Mouse (Mus musculus) B cell, adult 62 days (primary cell): ENCODE results near the gene Kctd2. TPM values are rescaled to one million over a fixed set of nuclear protein-coding genes. Genes with fewer than 3 reads are reported as not detected.

Source experiments
- total RNA-seq: library from RNA; stranded (reverse); gene quantifications from 4 replicates; pipeline ENCODE4 v1.2.4, GENCODE M21; 2023

Gene Kctd2
- total RNA-seq, result 38.3 to 48.6 TPM (median 42.8 TPM) in 4 replicates

DNA sequence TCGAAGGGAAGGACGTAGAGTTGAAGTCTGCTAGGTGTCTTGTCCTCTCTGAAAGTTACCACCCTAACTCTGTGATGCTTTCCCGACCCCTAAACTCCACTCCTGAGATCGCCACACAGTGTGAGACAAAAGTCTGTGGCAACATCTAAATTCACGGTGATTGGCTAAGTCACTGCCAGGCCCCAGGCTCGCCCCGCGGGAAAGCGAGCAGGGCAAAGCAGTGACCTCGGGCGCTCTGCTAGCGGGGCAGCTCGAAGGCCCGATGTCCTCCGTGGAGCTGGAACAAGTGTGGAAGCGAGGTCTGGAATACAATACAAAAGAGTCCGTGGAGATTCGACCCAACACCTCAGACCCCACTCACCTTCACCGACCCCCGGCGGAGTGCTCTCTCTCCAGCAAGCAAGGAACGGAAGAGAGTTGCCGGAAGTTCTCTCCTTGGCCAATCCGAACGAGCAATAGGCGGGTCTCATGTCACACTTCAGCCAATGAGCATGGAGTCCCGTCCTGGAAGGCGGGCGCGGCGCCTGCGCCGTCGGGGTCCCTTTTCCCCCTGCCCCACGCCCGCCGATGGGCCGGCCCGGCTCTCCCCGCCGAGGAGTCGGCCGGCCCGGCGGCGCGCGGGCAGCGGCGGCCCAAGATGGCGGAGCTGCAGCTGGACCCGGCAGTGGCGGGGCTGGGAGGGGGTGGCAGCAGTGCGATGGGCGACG is at the start of gene Kctd2, which contains the start of gene Atp5h:
Gene Kctd2 (plus strand): TSS at position 598 of the 707 bp plus-strand sequence.
Gene Atp5h (minus strand): TSS at position 432 of the 707 bp plus-strand sequence.

DNA sequence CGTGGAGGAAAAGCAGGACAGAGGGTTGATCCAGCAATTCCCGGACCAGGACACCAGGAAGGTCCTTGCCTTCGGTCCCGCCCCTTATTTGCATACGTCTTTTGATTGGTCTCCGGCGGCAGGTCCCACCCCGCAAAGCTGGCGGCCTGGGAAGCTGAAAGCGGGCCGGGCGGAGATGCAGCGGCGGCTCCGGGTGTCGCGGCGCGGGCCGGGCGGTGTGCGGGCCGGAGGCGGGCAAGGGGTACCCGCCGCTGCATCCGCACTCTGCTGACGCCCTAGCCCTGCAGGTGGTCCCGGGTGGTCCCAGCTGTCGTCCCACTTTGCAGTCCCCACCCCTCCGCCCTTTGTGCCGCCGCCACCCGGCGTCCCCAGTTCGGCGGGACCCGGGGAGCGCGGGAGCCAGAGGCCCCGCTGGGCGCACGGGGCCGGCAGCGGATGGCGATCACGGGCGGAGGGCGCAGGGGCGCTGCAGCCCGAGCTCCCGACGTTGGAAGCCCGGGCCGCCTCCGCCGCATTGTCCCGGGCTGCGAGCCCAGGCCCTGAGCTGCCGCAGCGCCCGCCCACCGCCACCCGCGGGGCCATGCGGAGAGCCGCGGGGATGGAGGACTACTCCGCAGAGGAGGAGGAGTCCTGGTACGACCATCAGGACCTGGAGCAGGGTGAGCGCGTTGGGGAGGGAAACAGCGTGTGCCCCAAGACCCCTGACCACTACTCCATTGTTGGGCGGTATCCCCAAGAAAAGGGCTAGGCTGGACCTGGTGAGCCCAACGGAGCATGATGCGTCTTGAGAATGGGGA is 38.0 kb upstream of the Kctd2 start, which contains the start of gene Cdr2l:
Gene Cdr2l (plus strand): TSS at position 174 of the 797 bp plus-strand sequence.

DNA sequence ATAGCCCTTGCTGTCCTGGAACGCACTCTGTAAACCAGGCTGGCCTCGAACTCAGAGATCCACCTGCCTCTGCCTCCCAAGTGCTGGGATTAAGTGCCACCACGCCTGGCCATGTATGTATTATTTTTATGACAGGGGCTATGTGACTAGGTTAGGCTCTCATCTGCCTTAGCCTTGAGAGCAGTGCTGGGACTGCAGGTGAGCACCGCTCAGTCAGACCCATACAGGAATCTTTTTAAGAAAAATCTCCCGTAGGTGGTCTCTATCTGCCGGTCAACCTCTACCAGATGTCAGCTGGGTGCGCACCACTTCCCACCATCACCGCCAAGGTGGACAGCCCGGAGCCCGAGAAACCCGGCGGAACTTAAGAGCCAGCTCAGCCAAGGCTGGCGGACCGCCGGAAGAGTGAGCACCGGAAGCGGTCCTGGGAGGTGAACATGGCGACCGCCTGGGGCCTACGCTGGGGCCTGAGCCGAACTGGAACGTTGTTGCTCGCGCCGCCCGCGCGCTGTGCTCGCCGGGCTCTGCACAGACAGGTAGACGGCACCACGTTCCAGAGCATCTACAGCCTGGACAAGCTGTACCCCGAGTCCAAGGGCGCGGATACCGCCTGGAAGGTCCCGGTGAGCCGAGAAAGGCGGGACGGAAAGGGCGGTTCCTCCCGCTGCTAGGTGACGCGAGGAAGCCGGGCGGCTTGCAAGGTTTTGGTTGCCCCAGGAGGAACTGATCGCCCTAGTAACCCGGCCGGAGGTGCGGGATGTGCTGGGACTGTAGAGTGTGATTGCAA is 16.4 kb upstream of the Kctd2 start, which contains the start of gene Mrpl58:
Gene Mrpl58 (plus strand): TSS at position 415 of the 787 bp plus-strand sequence.

DNA sequence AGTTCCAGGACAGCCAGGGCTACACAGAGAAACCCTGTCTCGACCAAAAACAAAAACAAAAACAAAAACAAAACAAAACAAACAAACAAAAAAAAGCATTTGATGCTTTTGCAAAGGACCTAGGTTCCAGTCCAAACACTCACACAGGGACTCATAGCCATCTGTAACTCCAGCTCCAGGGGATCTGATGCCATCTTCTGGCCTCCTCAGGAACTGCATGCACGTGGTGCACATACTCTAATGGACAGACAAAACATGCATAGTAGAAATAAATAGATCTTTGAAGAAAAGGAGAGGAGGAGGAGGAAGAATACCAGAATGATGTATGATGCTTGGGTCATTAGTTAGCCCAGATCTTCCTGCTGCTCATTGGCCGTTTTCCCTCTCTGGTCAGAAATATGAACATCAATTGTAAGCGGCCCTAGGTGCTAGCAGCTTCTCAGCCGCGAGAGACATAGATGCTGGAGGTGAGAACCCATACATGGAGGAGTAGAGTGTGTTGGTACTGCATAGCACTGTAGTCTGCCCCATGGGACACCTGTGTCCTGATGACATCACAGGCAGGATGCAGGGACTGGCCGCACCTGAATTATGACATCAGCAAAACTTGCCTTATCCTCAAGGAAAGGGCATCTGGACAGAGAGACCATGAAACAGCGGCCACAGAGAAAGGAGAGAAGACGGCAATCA is 20.1 kb downstream of the Kctd2 start, which contains the start of gene Trim80:
Gene Trim80 (plus strand): TSS at position 640 of the 690 bp plus-strand sequence.

DNA sequence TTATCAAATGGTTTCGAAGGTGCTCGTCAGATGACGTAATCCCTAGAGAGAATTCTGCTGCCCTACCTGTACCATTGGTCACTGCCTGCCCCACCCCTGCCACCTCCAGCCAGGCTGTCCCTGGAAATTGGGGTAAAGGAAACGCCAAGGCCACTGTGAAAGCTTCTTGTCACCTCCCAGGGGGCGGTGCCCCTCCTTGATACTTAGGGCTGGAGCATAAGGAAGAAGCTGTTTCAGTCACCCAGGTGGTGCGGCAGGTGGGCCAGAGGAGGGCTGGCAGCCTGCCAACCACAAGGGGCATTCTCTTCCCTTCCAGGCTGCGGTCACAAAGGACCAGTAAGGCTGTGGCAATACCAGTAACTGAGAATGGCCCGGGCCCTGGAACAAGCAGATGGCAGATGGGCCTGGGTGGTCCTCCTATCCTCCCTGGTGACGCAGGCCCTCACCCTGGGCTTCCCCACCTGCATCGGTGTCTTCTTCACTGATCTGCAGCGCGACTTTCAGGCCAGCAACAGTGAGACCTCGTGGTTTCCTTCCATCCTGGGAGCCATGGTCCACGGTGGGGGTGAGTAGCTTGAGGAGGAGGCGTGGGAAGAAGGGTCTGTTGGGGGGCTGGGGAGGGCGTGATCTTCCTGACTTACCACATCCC is 42.4 kb downstream of the Kctd2 start, which contains the start of gene Slc16a5:
Gene Slc16a5 (plus strand): TSS at position 232 of the 649 bp plus-strand sequence.

DNA sequence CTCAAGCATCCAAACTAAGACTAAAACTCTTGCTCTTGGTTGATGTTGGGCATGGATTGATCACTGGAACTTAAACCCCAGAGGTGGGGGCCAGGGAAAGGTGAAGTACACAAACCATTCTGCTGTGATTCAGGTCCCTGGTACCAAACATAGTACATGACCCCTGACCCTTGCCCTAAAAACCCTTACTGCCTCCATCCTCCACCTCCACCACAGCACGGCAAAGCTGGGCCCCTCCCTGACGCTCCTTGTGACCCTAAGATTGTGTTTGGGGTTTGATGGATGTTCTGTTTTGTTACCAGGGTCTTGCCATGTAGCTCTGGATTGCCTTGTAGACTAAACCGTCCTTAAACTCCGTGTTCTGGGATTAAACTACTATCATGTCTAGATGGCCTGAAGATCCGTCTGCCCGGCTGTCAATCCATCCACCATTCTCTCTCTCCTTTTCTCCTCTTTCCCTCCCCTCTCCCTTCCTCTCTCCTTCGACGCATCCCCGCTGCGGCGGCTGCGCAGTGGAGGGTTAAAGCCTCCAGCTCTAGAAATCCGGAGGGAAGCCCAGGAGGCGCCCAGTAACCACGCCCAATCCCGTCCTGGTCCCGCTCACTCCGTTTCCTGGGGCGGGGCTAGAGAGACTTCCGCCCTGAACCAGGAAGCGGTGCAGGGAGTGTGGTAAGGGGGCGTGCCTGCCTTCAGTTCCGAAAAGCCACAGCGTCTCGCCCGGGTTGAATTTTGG is 55.3 kb downstream of the Kctd2 start, which contains the start of gene Armc7:
Gene Armc7 (plus strand): TSS at position 643 of the 733 bp plus-strand sequence.

Other genes starting within 250 kb of the Kctd2 start
- 9.3 to 19.2 TPM (median 15.9 TPM) in 4 replicates for gene Tmem104, start 232.6 kb upstream of the Kctd2 start, total RNA-seq
- gene Nat9, start 232.3 kb upstream of the Kctd2 start, total RNA-seq, result 12.5 to 18.4 TPM (median 14.7 TPM) in 4 replicates
- not detected in 4 replicates for gene Grin2c, start 152.9 kb upstream of the Kctd2 start, total RNA-seq
- 16.7 to 19.8 TPM (median 18.0 TPM) in 4 replicates for gene Fdxr, start 143.1 kb upstream of the Kctd2 start, total RNA-seq
- 0.16 to 0.24 TPM in 2 of 4 replicates, not detected in the others for gene Fads6, start 122.5 kb upstream of the Kctd2 start, total RNA-seq
- gene Otop2, start 113.0 kb upstream of the Kctd2 start, total RNA-seq, result not detected in 4 replicates
- gene Ush1g, start 98.1 kb upstream of the Kctd2 start, total RNA-seq, result not detected in 4 replicates
- gene Otop3, start 85.4 kb upstream of the Kctd2 start, total RNA-seq, result not detected in 4 replicates
- gene Hid1, start 52.4 kb upstream of the Kctd2 start, total RNA-seq, result 0.35 to 1.2 TPM (median 1.1 TPM) in 3 of 4 replicates, not detected in the other
- not detected in 4 replicates for gene Cdr2l, start 38.2 kb upstream of the Kctd2 start, total RNA-seq
- 33.8 to 53.7 TPM (median 46.1 TPM) in 4 replicates for gene Mrpl58, start 16.4 kb upstream of the Kctd2 start, total RNA-seq
- gene Atp5h, start 166 bp upstream of the Kctd2 start, total RNA-seq, result 166 to 192 TPM (median 181 TPM) in 4 replicates
- gene Trim80, start 20.4 kb downstream of the Kctd2 start, total RNA-seq, result 0.29 TPM in 1 of 4 replicates, not detected in the others
- gene Slc16a5, start 42.3 kb downstream of the Kctd2 start, total RNA-seq, result not detected in 4 replicates
- gene Armc7, start 55.5 kb downstream of the Kctd2 start, total RNA-seq, result 7.5 to 9.9 TPM (median 9.5 TPM) in 4 replicates
- gene Nt5c, start 71.7 kb downstream of the Kctd2 start, total RNA-seq, result 67.1 to 79.0 TPM (median 74.4 TPM) in 4 replicates
- 191 to 199 TPM (median 195 TPM) in 4 replicates for gene Jpt1, start 94.3 kb downstream of the Kctd2 start, total RNA-seq
- gene Sumo2, start 116.1 kb downstream of the Kctd2 start, total RNA-seq, result 235 to 270 TPM (median 258 TPM) in 4 replicates
- 59.2 to 77.9 TPM (median 72.2 TPM) in 4 replicates for gene Nup85, start 144.3 kb downstream of the Kctd2 start, total RNA-seq
- 33.1 to 37.1 TPM (median 35.2 TPM) in 4 replicates for gene Mrps7, start 183.8 kb downstream of the Kctd2 start, total RNA-seq
- 87.2 to 113 TPM (median 112 TPM) in 4 replicates for gene Gga3, start 183.9 kb downstream of the Kctd2 start, total RNA-seq
- gene Mif4gd, start 192.8 kb downstream of the Kctd2 start, total RNA-seq, result 279 to 298 TPM (median 291 TPM) in 4 replicates
- gene Slc25a19, start 208.2 kb downstream of the Kctd2 start, total RNA-seq, result 88.3 to 104 TPM (median 93.1 TPM) in 4 replicates